Mouse (Mus musculus): ENCODE data around the gene Cnfn. TPM values are rescaled to one million over a fixed set of nuclear protein-coding genes. Genes with fewer than 3 reads are reported as not detected.

Gene Cnfn
- polyA plus RNA-seq (2015; fragmentation: Nextera tagmentation; extraction: Ambion mirVana) = 1,223 and 2,187 TPM in 2 replicates

DNA sequence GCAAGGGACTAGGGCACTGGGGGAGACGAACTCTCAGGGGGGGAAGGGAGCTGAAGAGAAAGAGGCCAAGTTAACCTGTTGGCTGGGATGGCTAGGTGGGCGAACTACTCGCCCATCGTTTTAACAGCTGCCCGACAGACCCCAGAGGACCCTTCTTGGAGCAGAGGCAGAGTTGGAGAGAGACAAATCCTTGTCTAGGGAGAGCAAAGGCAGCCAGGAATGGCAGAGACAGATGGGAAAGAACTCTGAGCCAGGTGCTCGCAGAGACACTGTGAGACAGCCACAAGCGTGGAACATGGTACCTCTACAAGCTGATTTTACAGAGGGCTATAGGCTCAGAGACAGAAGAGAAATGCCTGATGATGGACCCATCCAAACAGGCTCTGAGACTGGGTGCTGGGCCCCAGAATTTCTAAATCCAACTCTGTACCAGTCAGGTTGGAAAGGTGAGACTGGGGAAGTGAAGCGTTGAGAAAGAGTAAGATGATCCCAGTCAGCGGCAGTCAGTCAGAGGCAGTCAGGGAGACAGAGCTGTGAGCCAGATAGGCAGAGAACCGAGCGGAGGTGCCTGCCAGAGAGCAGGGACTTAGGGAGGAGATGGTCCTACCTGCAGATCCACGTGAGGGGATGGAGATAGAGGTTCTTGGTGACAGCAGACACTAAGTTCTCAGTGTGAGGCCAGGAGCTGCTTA, at the start of gene Cnfn:
Gene Cnfn (minus strand): TSS at position 667 of the 692 bp plus-strand sequence.
- peak within 1 kb of the TSS; percentile 14; the same call in 1 of the 2 replicates for H3K27ac ChIP-seq (ENCODE audit: low read length)
- peaks cover 34% of the 10 kb centered on the region for H3K27me3 ChIP-seq (ENCODE audit: control insufficient read depth, insufficient read depth, low read length)
- no peak within 1 kb of the TSS for H3K9ac ChIP-seq (ENCODE audit: low read length)
- H3K4me2 ChIP-seq (ENCODE audit: low read depth, low read length) = no peak within 1 kb of the TSS
- no peaks in the 10 kb centered on the region for H3K36me3 ChIP-seq (ENCODE audit: control insufficient read depth, insufficient read depth, low read length)
- WGBS = 48% methylated on average over 12 of the region's 12 CpGs
- no peaks in the 10 kb centered on the region for H3K9me3 ChIP-seq (replicated peaks; ENCODE audit: control insufficient read depth, low read length)
- ATAC-seq (ENCODE audit: insufficient read depth, low FRiP score) = no peak
- peaks cover 5% of the 10 kb centered on the region for H3K4me1 ChIP-seq (ENCODE audit: control insufficient read depth, insufficient read depth, low read length)
- H3K4me3 ChIP-seq (replicated peaks; ENCODE audit: low read length) = no peak within 1 kb of the TSS; the same call in 1 of the 2 replicates

DNA sequence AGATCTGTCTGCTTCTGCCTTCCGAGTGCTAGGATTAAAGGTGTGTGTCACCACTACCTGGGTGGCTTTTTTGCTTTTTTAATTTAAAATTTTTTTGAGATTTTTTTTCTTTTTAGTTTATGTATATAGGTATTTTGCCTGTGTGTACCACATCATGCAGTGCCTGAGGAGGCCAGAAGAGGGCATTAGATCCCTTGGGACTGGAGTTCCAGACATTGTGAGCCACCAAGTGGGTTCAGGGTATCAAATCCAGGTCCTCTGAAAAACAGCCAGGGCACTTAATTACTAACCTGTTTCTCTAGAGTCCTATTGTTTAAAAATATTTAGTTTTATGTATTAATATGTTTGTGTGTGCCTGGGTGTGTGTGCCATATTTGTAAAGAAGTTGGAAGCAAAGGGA, 48.1 kb upstream of the Cnfn start:
- H3K27ac ChIP-seq (ENCODE audit: low read length) = no peak overlapping the region
- H3K4me1 ChIP-seq (ENCODE audit: control insufficient read depth, insufficient read depth, low read length) = no peaks in the 10 kb centered on the region
- WGBS = 80% methylated on average over 1 of the region's 1 CpGs
- H3K9ac ChIP-seq (ENCODE audit: low read length) = no peak overlapping the region
- no peaks in the 10 kb centered on the region for H3K36me3 ChIP-seq (ENCODE audit: control insufficient read depth, insufficient read depth, low read length)
- H3K27me3 ChIP-seq (ENCODE audit: control insufficient read depth, insufficient read depth, low read length) = no peaks in the 10 kb centered on the region
- H3K9me3 ChIP-seq (replicated peaks; ENCODE audit: control insufficient read depth, low read length) = no peaks in the 10 kb centered on the region
- ATAC-seq (ENCODE audit: insufficient read depth, low FRiP score) = no peak
- no peak overlapping the region for H3K4me2 ChIP-seq (ENCODE audit: low read depth, low read length)
- no peak overlapping the region for H3K4me3 ChIP-seq (replicated peaks; ENCODE audit: low read length)

DNA sequence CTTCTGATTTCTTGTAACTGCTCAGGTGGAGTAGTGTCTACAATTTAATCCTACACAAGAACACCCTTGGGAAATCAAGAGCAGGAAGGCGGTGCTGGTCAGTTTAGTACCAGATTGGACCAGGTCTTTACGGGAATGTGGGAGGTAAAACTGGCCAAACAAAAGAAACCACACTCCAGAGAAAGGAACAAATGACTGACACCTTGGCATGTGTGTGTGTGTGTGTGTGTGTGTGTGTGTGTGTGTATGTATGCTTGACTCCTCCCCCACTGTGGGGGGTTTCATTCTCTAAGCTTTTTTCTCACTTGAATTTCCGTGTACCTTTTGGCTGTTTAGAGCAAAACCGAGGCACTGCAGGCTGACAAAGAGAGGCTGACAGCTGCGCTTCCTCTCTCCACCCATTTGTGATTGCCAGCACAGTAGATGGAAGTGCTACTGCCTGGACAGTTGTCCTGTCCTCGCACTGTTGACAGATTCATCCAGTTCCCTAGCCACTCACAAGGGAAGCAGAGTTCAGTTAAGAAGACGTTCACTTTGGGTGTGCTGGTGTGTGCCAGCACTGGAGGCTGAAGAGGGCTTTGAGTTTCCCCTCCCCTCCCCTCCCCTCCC, 43.4 kb upstream of the Cnfn start, which contains the start of gene Cxcl17:
Gene Cxcl17 (minus strand): TSS at position 54 of the 609 bp plus-strand sequence.
- H3K4me2 ChIP-seq (ENCODE audit: low read depth, low read length) = no peak within 1 kb of the TSS
- no peaks in the 10 kb centered on the region for H3K27me3 ChIP-seq (ENCODE audit: control insufficient read depth, insufficient read depth, low read length)
- H3K9ac ChIP-seq (ENCODE audit: low read length) = no peak within 1 kb of the TSS
- no peak for ATAC-seq (ENCODE audit: insufficient read depth, low FRiP score)
- no peaks in the 10 kb centered on the region for H3K9me3 ChIP-seq (replicated peaks; ENCODE audit: control insufficient read depth, low read length)
- no peaks in the 10 kb centered on the region for H3K4me1 ChIP-seq (ENCODE audit: control insufficient read depth, insufficient read depth, low read length)
- 43% methylated on average over 7 of the region's 7 CpGs for WGBS
- no peak within 1 kb of the TSS for H3K27ac ChIP-seq (ENCODE audit: low read length)
- no peaks in the 10 kb centered on the region for H3K36me3 ChIP-seq (ENCODE audit: control insufficient read depth, insufficient read depth, low read length)
- H3K4me3 ChIP-seq (replicated peaks; ENCODE audit: low read length) = no peak within 1 kb of the TSS

DNA sequence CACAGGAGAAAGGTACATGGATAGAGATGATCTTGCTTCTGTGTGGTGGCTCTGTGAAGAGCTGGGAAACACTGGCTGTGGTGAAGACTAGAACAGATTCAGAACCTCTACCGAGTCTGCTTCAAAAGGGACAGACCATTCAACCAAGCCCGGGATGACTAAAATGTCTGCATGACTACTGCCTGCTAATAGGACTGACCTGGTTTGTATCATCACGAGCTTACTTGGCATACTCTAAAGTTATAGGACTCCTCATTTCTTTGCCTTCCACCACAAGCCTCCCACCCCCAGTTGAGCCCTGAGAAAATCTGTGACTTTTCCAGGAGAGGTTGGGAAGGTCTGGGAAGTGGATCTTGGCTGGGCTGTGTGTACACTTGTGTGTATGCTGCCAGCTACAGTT, 42.3 kb upstream of the Cnfn start:
- H3K9me3 ChIP-seq (replicated peaks; ENCODE audit: control insufficient read depth, low read length) = no peaks in the 10 kb centered on the region
- 75% methylated on average over 3 of the region's 3 CpGs for WGBS

DNA sequence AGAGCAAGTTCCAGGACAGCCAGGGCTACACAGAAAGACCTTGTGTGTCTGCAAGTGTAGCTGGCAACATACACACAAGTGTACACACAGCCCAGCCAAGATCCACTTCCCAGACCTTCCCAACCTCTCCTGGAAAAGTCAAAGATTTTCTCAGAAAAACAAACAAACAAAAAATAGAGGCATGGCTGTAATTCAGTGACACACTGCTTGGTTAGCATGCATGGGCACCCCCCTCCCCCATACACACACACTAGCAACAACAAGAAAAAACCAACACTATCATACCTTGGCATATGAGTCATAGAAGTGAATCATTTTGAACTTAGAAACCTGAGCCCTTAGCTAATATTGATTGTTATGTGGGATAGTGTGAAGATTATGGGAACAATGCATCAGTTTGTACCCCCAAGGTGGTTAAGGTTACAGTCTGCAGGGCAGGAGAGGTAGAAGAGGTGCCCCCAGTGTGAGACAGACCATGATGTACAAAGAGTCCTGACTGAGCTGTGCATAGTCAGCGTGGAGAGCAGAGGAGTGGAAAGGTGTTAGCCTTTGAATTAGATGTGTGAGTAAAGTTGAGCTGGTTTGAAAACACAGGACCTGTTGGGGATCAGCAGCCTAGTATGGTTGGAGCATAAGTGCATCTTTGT, 41.6 kb upstream of the Cnfn start:
- H3K27me3 ChIP-seq (ENCODE audit: control insufficient read depth, insufficient read depth, low read length) = no peaks in the 10 kb centered on the region
- WGBS = 61% methylated on average over 1 of the region's 1 CpGs
- no peak overlapping the region for H3K9ac ChIP-seq (ENCODE audit: low read length)
- no peaks in the 10 kb centered on the region for H3K36me3 ChIP-seq (ENCODE audit: control insufficient read depth, insufficient read depth, low read length)
- H3K27ac ChIP-seq (ENCODE audit: low read length) = peak overlapping the region; percentile 50; the same call in 1 of the 2 replicates
- H3K4me1 ChIP-seq (ENCODE audit: control insufficient read depth, insufficient read depth, low read length) = no peaks in the 10 kb centered on the region
- ATAC-seq (ENCODE audit: insufficient read depth, low FRiP score) = peak; percentile 85
- no peak overlapping the region for H3K4me3 ChIP-seq (replicated peaks; ENCODE audit: low read length)
- H3K9me3 ChIP-seq (replicated peaks; ENCODE audit: control insufficient read depth, low read length) = no peaks in the 10 kb centered on the region
- H3K4me2 ChIP-seq (ENCODE audit: low read depth, low read length) = no peak overlapping the region

More for the DNA sequence above, 42.3 kb upstream of the Cnfn start:
- H3K27ac ChIP-seq (ENCODE audit: low read length) = peak overlapping the region; percentile 50; the same call in 1 of the 2 replicates
- no peak overlapping the region for H3K4me3 ChIP-seq (replicated peaks; ENCODE audit: low read length)
- no peak for ATAC-seq (ENCODE audit: insufficient read depth, low FRiP score)
- H3K4me2 ChIP-seq (ENCODE audit: low read depth, low read length) = no peak overlapping the region
- no peaks in the 10 kb centered on the region for H3K36me3 ChIP-seq (ENCODE audit: control insufficient read depth, insufficient read depth, low read length)
- no peaks in the 10 kb centered on the region for H3K27me3 ChIP-seq (ENCODE audit: control insufficient read depth, insufficient read depth, low read length)
- no peaks in the 10 kb centered on the region for H3K4me1 ChIP-seq (ENCODE audit: control insufficient read depth, insufficient read depth, low read length)
- no peak overlapping the region for H3K9ac ChIP-seq (ENCODE audit: low read length)

DNA sequence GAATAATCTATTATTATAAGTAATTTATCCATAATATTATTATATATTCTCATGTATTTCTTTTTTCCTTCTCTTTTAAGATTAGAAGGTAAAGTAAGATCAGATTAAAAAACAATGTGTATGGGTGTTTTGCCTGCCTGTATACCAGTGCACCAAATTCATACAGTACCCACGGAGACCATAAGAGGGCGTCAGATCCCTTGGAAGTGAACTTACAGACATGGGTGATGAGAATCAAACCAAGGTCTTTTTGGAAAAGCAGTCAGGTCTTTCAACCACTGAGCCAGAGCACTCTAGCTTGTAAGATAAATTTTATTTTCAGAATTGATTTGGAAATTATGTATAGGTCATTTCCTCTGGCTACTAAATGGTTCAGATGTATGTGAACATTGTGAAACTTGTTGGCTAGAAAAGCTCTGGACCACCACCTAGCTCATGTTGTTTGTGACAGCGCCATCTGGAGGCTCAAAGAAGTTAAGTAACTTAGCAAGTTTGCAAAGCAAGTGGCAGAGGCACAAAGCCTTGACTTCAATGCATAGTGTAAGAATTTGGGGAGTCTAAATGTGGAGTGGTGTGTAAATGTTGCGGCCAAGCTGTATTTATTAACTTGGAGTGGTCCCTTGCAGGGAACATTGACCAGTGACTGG, 39.7 kb upstream of the Cnfn start:
- ATAC-seq (ENCODE audit: insufficient read depth, low FRiP score) = no peak
- no peaks in the 10 kb centered on the region for H3K36me3 ChIP-seq (ENCODE audit: control insufficient read depth, insufficient read depth, low read length)
- no peak overlapping the region for H3K9ac ChIP-seq (ENCODE audit: low read length)
- H3K9me3 ChIP-seq (replicated peaks; ENCODE audit: control insufficient read depth, low read length) = no peaks in the 10 kb centered on the region
- H3K4me3 ChIP-seq (replicated peaks; ENCODE audit: low read length) = no peak overlapping the region
- no peaks in the 10 kb centered on the region for H3K27me3 ChIP-seq (ENCODE audit: control insufficient read depth, insufficient read depth, low read length)
- no peak overlapping the region for H3K27ac ChIP-seq (ENCODE audit: low read length)
- H3K4me1 ChIP-seq (ENCODE audit: control insufficient read depth, insufficient read depth, low read length) = no peaks in the 10 kb centered on the region
- 49% methylated on average over 4 of the region's 4 CpGs for WGBS
- H3K4me2 ChIP-seq (ENCODE audit: low read depth, low read length) = no peak overlapping the region

DNA sequence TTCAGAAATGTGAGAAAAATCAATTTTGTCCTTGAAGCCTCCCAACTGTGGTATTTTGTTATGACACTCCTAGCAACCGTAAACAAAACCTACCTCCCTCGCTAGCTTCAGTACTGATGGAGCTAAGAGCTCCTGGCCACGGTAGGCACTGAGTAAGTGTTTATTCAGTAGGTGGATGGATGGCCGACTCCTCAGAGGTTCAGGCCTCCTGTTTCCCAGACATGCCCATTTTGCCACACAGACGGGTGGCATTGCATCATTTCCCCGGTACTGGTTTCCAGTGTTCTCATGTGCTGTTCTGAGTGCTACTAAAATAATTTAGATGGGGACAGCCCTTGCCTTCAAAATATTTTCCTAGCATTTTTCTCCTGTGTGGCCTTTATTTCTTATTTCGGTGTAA, 36.9 kb upstream of the Cnfn start:
- Histone ChIP-seq H3K27me3 (ENCODE audit: control insufficient read depth, insufficient read depth, low read length) (no peaks in the 10 kb centered on the region), H3K4me3 (replicated peaks; ENCODE audit: low read length) (no peak overlapping the region), H3K9ac (ENCODE audit: low read length) (no peak overlapping the region), H3K4me2 (ENCODE audit: low read depth, low read length) (no peak overlapping the region), H3K27ac (ENCODE audit: low read length) (no peak overlapping the region), H3K9me3 (replicated peaks; ENCODE audit: control insufficient read depth, low read length) (no peaks in the 10 kb centered on the region), H3K4me1 (ENCODE audit: control insufficient read depth, insufficient read depth, low read length) (no peaks in the 10 kb centered on the region), H3K36me3 (ENCODE audit: control insufficient read depth, insufficient read depth, low read length) (no peaks in the 10 kb centered on the region)
- WGBS = 63% methylated on average over 7 of the region's 7 CpGs
- ATAC-seq (ENCODE audit: insufficient read depth, low FRiP score) = no peak

DNA sequence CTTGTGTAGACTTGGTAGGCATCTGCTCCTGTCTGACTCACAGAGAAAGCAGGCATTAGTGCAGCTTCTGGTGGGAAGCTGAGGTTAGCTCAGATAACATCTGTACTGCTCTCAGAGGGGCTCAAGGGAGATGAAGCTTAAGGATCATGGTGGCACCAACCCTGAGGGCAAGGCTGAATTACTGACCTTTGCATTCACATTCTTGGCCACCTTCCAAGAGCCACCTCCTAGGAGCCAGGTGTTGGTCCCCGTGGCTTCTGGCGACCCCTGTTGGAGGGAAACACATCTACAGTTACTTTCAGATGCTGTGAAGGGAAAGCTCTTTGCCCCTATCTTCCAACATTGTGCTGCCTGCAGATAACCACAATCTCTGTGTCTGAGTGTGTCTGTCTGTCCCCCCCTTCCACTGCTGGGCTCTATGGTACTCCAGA, 33.2 kb upstream of the Cnfn start:
- H3K27me3 ChIP-seq (ENCODE audit: control insufficient read depth, insufficient read depth, low read length) = no peaks in the 10 kb centered on the region
- H3K9ac ChIP-seq (ENCODE audit: low read length) = no peak overlapping the region
- H3K4me3 ChIP-seq (replicated peaks; ENCODE audit: low read length) = no peak overlapping the region
- H3K27ac ChIP-seq (ENCODE audit: low read length) = no peak overlapping the region
- H3K4me2 ChIP-seq (ENCODE audit: low read depth, low read length) = no peak overlapping the region
- H3K36me3 ChIP-seq (ENCODE audit: control insufficient read depth, insufficient read depth, low read length) = no peaks in the 10 kb centered on the region
- peak; percentile 71 for ATAC-seq (ENCODE audit: insufficient read depth, low FRiP score)
- no peaks in the 10 kb centered on the region for H3K9me3 ChIP-seq (replicated peaks; ENCODE audit: control insufficient read depth, low read length)
- H3K4me1 ChIP-seq (ENCODE audit: control insufficient read depth, insufficient read depth, low read length) = no peaks in the 10 kb centered on the region
- WGBS = 0% methylated on average over 2 of the region's 2 CpGs

DNA sequence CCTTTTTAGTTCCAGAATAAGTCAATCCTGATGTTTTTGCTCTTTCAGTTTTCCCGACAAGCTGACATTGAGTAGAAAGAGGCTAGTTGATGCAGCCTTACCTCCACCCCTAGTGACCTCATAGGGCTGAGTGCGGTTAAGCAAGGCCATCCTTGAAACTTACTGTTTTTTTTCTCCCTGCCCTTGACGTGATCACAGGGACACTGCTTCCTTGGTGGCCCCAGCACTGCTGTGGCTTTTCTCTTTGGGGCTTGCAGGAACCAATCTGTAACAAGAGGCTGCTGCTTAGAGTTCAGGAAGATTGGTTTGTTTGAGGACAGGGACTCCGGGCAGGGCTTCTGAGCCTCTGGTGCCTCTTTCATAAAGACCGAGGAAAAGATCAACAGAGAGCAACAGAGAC, 32.5 kb upstream of the Cnfn start:
- Histone ChIP-seq H3K4me2 (ENCODE audit: low read depth, low read length) (no peak overlapping the region), H3K36me3 (ENCODE audit: control insufficient read depth, insufficient read depth, low read length) (no peaks in the 10 kb centered on the region), H3K4me1 (ENCODE audit: control insufficient read depth, insufficient read depth, low read length) (no peaks in the 10 kb centered on the region), H3K27ac (ENCODE audit: low read length) (peak overlapping the region; percentile 5; the same call in 1 of the 2 replicates), H3K4me3 (replicated peaks; ENCODE audit: low read length) (no peak overlapping the region), H3K9ac (ENCODE audit: low read length) (no peak overlapping the region), H3K27me3 (ENCODE audit: control insufficient read depth, insufficient read depth, low read length) (no peaks in the 10 kb centered on the region), H3K9me3 (replicated peaks; ENCODE audit: control insufficient read depth, low read length) (no peaks in the 10 kb centered on the region)
- WGBS = 45% methylated on average over 5 of the region's 5 CpGs
- no peak for ATAC-seq (ENCODE audit: insufficient read depth, low FRiP score)
